Mouse (Mus musculus) yolk sac, embryonic 10.5 days (tissue): ENCODE measurements around the gene Klf17.

Source experiments
- DNase-seq: peaks from one replicate; pipeline ENCODE4 v3.0.0-alpha.2; 2017; ENCODE audit warnings: low spot score

Klf17 gene

DNA sequence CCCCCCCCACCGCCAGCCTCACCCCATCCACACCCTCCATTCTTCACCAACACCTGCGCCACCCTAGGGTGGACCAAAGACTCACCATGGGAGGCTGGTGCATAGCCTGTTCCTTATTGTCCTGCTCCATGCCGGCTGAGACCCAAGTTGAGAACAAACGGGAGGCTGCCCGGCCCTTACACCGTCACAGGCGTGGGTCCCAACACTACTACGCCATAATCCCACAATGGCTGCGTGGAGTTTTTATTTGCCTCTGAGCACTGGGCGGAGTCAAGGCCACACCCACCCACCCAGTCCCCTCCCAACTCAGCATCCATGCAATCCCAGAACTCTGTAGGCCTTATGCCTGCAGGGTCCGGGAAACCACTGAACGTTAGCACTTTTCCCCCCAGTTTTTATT is at the start of gene Klf17:
TSS of gene Klf17 (minus strand) at position 233 of the 400 bp plus-strand sequence.
- no peak for DNase-seq

- DNase-seq, result no peak
Measured at GRCm38 (mm10) chr4:117814333-117814732, 48.9 kb upstream of the Klf17 start.

DNA sequence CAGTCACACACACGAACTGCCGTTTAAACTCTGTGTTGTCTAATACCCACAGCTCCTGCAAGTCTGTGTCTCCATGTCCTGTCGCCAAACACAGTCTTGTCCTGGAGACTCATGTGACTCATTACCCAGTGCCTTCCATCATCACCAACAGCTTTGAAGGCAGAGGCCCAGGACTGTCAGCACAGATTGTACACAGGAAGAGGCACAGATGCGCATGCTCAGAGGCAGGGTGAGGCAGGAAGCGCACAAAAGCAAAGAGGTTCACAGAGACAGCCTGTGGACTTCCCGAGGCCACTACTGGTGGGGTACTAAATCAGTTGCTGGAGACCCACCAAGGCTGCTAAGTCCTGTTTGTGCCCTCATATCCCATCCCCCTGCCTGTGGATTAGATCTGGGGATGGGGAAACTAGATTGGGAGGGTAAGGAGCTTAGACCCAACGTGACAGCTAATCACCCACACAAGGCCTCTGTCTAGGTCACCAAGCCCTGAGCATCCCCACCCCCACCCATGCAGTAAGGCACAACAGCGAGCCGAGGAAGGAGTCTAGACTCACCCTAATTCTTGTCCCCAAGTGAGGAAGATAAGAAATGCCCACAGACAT is 48.2 kb upstream of the Klf17 start:
- no peak for DNase-seq

GRCm38 (mm10) chr4:117810933-117811332 is 45.5 kb upstream of the Klf17 start:
- DNase-seq, result no peak

- DNase-seq, result no peak
Measured at GRCm38 (mm10) chr4:117806992-117807391, 41.5 kb upstream of the Klf17 start.

DNA sequence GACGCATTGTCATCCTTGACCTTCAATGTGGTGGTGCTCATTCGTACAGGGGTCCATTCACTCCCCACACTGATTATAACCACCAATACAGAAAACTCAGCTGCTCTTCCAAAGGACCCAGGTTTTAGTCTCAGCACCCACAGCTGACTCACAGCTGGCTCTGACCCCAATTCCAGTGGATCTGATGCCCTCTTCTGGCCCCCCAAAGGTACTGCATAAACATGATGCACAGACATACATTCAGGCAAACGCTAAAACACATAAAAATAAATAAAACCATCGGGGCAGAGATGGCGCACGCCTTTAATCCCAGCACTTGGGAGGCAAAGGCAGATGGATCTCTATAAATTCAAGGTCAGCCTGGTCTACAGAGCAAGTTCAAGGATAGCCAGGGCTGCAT is 34.5 kb upstream of the Klf17 start:
- DNase-seq, result no peak

DNA sequence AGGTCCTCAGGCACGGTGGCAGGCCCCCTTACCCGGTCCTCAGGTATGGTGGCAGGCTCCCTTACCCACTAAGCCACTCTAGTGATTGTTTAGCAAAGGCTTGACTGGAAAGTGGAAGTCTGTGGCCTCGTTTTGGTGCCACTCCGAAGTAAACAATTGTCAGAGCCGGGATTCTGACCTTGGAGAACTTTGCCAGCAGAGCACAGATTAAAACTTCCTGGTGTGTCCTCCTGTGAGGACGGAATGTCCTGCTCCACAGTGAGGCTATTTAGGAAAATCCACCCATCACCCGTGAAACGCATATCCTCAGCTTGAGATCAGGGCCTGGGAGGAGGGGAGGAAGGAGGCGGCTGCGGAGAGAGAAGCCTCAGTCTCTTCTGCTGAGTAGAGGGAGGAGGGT is 22.9 kb upstream of the Klf17 start:
- DNase-seq, result no peak

- peak; percentile 88 for DNase-seq
Measured at GRCm38 (mm10) chr4:117786963-117787362, 21.5 kb upstream of the Klf17 start.

DNA sequence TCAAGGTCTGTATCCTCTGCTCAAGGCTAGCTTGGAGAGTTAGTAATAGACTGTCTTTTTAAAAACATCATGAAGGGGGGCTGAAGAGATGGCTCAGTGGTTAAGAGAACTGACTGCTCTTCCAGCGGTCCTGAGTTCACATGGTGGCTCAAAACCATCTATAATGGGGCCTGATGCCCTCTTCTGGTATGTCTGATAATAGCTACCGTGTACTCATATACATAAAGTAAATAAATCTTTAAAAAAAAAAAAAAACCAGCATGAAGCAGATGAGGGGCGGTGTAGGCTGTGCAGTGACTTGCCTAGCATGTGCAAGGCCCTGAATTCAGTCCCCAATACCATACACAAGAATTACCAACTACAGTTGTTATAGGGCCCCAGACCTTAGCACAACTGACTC is 17.5 kb upstream of the Klf17 start:
- DNase-seq, result no peak

DNA sequence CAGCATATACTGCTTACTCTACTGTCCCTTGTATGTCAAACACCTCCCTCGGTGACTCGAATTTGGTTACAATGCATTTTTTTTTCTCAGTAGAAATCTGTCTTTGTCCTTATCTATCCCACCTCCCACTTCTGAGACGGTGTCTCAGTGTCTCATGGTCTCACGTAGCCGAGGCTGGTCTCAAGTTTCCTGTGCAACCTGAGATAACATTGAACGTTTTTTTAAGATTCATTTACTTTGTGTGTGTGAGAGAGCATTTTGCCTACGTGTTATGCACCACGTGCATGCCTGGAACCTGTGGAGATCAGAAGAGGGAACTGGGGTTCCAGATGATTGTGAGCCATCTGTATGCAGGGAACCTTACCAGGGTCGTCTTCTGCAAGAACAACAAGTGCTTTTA is 7.5 kb upstream of the Klf17 start:
- no peak for DNase-seq

GRCm38 (mm10) chr4:117770935-117771334 is 5.5 kb upstream of the Klf17 start:
- peak; percentile 63 for DNase-seq

GRCm38 (mm10) chr4:117760151-117760550 is 5.3 kb downstream of the Klf17 start:
- DNase-seq, result no peak

GRCm38 (mm10) chr4:117752469-117752868 is 13.0 kb downstream of the Klf17 start:
- DNase-seq, result peak; percentile 8

DNA sequence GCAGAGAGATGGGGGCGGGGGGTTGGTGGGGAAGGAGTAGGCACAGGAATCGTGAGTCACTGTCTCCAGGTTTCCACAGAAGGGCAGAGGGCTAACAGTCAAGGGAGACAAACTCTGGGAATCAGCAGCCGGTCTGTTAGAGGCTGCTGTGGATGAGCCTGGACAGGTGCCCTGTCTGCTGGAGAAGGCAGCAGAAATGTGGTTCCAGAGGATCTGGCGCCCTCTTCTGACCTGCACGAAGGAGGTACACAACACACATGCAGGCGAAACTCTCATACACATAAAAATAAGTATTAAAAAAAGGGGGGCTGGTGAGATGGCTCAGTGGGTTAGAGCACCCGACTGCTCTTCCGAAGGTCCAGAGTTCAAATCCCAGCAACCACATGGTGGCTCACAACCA is 27.9 kb downstream of the Klf17 start:
- peak; percentile 7 for DNase-seq

DNA sequence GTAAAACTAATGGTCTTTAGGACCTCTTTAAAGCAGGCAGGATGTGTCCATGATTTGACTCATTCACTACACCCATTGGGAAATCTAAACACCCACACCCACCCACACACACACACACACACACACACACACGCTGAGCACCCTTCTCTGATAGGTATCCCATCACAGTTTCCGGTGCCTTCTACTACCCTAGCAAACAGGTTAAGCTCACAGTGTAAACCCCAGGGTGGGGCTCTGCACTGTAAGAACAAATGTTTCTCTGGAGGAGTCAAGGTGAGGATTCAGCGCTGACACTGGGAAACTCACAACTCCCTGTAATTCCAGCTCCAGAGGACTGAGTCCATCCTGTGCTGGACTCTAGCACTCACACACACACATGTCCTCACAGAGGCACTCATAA is 33.5 kb downstream of the Klf17 start:
- no peak for DNase-seq

DNA sequence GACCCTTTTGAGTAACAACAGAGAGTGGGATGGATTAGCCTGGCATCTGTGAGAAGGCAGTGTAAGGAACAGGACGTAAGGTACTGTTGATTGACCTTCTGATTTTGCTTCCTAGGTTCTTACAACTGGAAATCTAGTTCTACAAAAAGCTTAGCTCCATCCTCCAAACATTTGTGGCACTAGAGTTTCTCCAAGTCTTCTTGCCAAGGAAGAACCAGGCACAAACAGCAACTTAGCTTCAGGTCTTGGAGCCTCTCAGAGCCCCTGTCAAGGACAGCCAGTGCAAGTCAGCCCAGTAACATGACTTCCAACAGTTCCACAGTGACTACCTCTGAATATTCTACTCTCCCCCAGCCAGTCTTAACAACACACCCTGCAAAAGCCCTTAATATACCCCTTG is 41.3 kb downstream of the Klf17 start, which contains the start of gene Gm12845:
TSS of gene Gm12845 (plus strand) at position 301 of the 400 bp plus-strand sequence.
- DNase-seq, result no peak

DNA sequence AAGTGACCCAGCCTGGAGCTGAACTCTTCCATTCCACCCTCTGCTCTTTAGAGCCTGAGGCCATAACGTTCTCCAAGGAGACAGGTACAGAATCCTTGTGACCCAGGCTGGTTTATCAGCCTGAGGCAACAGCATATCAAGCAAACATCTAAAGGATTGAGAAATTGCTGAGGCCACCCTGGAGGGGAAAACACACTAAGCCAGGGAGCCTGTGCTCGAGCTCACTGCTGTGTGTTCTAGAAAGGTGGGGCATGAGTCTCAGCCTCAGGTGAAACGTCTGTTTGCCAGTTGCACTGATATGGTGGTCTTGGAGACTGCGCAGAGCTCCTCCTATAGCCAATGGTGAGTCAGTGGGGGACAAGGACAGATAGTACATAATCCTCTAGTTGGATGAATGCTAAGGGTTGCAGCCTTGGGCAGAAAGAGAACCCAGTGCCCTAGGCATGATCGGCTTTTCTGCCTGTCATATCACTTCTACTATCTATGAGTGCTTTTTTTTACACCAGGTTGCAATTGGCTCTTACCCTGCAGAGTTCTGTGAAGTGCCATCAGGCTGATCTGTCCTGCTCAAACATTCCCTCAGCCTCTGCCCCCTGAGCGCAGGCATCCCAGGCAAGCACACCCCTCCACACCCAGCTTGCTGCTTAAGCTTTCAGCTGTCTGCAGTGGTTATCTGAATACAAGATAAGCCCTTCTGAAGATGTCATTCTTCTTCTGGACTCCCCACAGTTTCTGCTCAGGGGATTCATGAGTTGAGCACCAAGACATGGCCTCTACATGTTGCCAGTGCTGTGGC is 51.9 kb downstream of the Klf17 start:
- DNase-seq, result no peak

GRCm38 (mm10) chr4:117712314-117712713 is 53.1 kb downstream of the Klf17 start:
- DNase-seq, result no peak

DNA sequence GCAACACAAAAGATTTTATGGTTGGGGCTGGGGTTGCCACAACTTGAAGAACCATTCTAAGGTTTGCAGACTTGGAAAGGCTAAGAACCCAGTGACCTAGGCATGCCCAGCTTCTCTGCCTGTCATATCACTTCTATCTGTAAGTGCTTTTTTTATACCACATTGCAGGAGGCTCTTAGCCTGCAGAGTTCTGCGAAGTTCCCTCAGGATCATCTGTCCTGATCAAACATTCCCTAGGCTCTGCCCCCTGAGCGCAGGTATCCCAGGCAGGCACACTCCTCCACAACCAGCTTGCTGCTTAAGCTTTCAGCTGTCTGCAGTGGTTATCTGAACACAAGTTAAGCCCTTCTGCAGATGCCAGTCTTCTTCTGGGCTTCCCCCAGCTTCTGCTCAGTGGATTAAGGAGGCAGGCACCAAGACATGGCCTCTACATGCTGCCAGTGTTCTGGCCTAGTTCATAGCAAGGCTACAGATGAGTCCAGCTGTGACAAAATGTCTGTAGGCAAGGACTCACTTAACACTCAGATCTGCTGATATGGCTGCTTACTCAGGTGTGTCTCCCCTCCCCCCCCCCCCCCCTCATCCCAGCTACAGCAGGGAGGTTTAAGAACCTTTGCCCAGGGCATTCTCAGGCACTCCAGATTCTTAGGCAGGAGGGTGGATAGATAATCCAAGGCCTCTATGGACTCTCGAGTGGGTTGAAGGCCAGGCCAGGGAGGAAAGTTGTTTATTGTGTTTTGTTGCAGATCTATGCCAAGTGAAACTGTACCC is 56.5 kb downstream of the Klf17 start:
- peak; percentile 45 for DNase-seq
